Mouse (Mus musculus) right cerebral cortex, postnatal 14 days (tissue): ENCODE results near the gene 4930447C04Rik.

Experiments used
- DNase-seq: peaks from one replicate; pipeline ENCODE4 v3.0.0; 2022

4930447C04Rik gene

GRCm38 (mm10) chr12:72835518-72836015 is 105.0 kb downstream of the 4930447C04Rik start:
- no peak for DNase-seq

DNA sequence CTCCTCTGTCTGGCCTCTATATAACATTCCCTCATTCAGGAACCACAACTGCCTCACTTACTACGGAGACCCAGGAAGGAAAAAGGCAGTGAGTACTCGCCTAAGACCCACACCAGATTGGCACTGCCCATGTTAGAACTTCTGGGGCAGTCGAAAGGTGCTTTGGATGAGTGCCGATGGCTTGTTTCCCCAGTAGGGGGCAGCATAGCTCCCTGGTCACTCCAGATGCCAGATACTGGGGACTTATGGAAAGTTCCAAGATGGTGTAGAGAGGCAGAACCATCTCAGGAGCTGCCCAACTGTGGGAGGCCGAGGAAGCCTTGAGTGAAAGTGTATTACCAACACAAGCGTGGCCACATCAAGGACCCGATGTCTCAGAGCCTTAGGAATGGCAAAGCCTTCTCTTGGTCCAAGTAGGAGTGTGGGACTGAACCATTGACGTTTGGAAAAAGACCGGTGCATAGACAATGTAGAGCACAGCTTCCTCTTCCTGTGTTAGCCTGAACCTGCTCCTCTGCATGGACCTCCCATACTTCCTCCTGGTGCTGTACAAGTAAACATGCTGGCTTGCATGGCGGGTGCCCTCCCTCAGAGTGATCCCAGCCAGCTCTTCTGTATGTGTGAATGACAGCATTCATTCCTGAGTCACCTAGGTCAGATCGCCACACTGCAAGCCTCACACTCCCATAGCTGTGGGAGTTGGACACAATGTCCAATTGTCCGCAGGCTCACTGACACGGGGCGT is 105.6 kb downstream of the 4930447C04Rik start:
- no peak for DNase-seq

GRCm38 (mm10) chr12:72831711-72832432 is 108.7 kb downstream of the 4930447C04Rik start:
- peak; percentile 78 for DNase-seq
